Mouse (Mus musculus): ENCODE data around the gene Lnx1.

Gene Lnx1

DNA sequence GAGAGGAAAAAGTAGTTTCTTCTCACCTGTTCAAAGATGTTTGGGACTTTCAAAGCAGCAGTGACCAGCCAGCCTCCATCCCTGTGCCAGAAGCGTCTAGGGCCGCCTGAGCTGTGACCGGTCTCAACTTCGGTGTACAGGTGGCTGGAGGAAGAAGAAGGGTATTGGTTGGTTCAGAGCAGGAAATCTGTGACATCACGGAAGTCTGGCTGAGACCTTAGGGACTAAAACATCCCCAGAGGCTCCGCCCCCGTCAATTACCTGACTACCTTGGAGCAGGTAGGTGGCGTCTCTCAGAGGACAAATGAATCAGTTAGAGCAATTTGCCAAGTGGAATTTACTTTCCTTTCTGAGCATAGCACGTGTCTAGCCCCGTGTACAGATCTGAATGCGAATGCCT lies at the start of gene Lnx1:
Lnx1 (minus strand) TSS at position 147 of the 400 bp plus-strand sequence.
- DNase-seq (ENCODE audit: low spot score), result no peak

GRCm38 (mm10) chr5:74750501-74750900 lies 47.8 kb upstream of the Lnx1 start:
- no peak for DNase-seq (ENCODE audit: low spot score)

- no peak for DNase-seq (ENCODE audit: low spot score)
Measured at GRCm38 (mm10) chr5:74747476-74747875, 44.8 kb upstream of the Lnx1 start.

GRCm38 (mm10) chr5:74740951-74741350 lies 38.2 kb upstream of the Lnx1 start:
- DNase-seq (ENCODE audit: low spot score), result no peak

- DNase-seq (ENCODE audit: low spot score), result peak; percentile 5
Measured at GRCm38 (mm10) chr5:74739435-74739834, 36.7 kb upstream of the Lnx1 start.

GRCm38 (mm10) chr5:74738312-74738711 lies 35.6 kb upstream of the Lnx1 start:
- no peak for DNase-seq (ENCODE audit: low spot score)

DNA sequence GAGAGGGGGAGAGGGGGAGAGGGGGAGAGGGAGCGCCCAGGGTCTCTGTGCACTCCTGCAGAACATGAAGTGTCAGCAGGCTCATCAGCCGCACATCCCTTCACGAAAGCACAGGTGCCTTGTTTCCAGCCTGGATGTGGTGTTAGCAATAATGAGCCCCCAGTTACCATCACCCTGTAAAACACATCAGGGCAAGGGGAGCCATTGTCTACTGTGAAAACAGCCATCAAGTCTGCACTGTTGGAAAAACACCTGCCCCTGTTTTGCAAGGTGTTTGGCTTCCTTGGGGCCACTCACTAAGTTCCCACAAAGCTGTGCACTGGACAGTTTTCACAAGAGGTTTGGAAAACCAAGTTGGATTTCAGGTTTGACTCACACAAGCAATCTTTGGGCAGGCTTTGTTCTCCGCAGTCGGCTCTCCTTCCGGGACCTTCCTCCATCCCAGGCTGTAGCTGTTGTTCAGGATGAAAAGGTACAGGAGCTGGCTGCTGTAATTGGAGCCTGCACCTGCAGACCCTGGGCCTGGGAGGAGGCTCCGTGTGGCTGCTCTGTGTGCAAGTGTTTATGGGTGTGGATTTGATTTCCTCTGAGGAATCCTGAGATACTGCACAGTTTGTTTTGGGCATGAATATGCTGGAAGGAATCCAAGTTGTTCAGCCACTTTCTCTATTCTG lies 31.3 kb upstream of the Lnx1 start:
- no peak for DNase-seq (ENCODE audit: low spot score)

DNA sequence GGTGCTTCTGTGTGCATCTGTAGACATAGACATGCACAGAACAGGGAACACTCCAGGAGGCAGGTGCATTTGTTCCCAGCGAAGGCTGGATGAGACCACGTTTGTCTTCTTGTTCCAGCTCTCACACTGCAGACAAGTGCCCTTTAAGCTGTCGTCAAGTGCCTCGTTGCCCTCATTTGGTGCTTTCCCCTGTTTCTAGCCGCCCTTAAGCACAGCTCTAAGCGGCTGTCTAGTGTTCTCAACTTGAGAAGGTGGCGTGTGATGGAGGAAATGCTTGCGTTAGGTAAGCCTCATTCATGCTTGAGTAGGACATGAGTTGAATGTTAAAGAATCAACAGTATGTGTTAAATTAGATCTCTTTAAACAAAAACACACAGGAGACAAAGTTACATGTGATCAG lies 29.9 kb upstream of the Lnx1 start:
- no peak for DNase-seq (ENCODE audit: low spot score)

DNA sequence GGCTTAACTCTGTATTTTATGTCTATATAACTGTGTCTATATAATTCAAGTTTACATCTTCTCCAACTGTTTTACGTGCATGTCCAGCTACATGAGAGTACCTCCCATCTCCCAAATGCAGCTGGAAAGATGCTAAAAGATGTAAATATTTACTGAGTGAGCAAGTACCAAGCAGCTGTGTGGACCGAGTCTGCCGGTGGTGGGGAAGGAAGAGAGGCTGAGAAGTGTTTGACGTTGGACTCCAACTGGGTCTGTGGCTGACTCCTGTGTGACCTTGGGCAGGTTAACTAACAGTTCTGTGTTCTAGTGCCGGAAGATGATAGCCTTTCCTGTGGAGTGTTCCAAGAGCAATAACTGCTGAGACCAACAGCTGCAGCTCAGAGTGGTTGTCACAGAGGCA lies 27.9 kb upstream of the Lnx1 start:
- DNase-seq (ENCODE audit: low spot score), result no peak

DNA sequence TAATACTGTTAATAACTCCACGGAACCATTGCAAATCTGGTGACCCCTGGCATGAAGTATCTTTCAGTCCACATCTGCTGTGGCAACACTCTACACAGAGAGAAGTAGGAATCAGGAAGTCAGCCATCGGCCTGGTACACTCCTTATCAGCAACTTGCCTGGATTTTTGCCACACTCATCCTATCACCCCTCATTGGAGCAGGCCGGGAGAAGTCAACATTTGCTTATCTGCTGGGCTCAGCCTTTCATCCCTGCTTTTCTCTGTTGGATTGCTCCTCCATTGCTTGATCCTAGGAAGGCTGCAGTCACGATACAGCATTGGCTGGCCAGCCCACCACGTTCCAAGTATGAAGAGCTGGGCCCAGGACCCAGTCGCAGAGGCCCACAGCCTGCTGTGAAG lies 26.9 kb upstream of the Lnx1 start:
- DNase-seq (ENCODE audit: low spot score), result no peak

DNA sequence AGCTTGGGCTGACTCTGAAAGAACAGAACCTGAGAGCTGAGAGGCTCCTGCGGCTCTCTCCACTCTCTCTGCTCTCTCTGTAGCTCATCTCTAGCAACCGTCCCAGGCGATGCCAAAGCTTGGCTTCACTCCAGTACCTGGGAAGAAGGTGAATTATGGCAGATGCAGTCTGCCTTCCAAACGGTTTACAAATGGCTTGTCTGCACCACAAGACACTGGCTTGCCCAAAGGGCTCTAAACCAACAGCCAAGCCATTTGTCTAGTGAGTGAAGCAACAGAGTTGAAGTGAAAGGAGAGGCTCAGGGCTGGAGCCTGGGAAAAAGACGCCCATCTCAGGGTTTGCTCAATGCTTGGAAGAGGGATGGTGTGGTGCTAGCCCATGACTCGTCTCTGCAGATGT lies 25.5 kb upstream of the Lnx1 start:
- DNase-seq (ENCODE audit: low spot score), result no peak

DNA sequence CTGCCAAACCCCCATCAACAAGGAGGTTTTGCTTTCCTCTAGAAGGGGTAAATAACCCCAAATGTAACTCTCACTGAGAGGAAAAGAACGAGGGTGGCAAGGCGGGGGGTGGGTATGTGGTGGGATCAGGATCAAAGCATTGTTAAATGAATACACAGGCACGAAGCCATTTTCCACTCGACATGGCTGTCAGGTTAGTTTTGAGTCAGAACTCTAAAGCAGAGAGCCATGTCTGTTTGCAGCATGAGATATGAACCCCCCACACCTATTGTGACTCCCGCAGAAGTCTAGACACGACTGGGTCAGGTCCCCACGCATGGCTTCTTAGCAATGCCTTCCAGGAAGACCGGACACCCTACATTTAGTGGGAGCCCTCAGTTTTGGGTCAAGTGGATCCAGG lies 24.6 kb upstream of the Lnx1 start:
- no peak for DNase-seq (ENCODE audit: low spot score)

GRCm38 (mm10) chr5:74725541-74725940 lies 22.8 kb upstream of the Lnx1 start:
- no peak for DNase-seq (ENCODE audit: low spot score)

DNA sequence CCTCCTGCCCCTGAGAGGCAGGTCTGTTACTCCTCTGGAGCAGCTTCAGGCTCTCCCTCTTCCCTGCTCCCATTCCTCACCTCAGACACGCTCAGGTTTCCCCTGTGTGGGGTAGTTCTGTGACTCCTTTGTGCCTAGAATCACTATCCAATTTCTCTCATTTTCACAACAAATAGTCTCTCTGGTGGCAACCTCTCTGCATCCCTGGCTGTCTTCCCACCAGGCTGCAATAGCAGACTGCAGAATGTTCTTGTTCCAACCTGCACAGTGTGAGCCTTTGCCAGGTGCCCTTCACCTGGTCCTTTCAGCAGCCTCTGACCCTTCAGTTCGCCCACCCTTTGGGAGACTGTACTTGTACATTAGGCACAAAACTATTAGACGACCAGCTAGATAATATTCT lies 19.1 kb upstream of the Lnx1 start:
- DNase-seq (ENCODE audit: low spot score), result no peak

DNA sequence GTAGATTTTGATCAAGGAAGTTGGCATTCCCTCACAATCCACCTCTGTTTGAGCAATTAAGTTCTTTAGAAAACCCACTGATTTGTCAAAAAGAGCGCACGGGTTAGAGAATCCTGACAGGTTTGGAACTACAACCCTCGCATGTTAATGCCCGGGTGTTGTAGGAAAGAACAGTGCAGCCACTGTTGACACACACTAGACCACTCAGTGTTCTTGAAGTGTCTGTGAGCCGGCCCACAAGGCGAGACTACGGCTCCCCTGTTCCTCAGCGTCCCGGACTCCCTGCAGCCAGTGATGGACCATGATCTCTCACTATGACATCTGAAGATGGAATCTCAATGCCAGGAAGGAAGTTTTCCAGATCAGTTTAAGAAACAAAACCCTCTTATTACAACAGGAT lies 17.9 kb upstream of the Lnx1 start:
- DNase-seq (ENCODE audit: low spot score), result peak; percentile 7

DNA sequence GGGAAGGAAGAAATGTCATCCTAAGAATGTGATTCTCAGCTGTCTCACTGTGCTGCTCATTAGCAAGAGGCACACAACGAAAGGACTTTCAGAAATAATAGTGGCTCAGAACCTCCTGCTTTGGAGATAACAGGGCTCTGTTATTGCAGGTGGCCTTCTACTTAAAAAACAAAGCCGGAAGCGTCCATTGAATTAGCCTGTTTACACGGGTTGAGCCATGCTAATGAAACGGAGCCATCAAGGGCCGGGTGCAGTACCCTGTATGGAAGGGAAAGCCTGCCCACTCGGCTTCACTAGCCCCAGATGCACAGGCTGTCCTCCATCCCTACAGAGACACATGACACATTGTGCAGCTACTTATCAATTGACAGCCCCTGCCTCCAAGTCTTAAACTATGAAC lies 13.5 kb upstream of the Lnx1 start:
- no peak for DNase-seq (ENCODE audit: low spot score)

DNA sequence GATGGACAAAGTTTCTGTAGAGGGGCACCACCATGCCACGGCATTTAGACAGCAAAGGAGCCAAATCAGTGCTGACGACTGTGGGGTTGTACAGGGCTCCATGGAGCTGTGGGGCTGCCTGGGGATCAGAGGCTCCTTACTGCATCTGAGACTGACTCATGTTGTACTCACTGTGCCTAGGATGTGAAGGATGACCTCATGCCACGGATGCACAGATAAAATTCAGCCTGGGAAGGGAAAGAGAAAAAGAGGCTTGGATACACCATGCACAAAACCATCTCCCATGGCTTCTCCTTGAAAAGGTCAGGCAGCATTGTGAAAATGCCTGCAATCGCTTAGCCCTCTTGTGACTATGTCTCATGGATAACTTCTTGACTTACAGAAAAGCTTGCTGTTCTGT lies 10.1 kb upstream of the Lnx1 start:
- no peak for DNase-seq (ENCODE audit: low spot score)

GRCm38 (mm10) chr5:74711988-74712387 lies 9.3 kb upstream of the Lnx1 start:
- DNase-seq (ENCODE audit: low spot score), result no peak

- DNase-seq (ENCODE audit: low spot score), result no peak
Measured at GRCm38 (mm10) chr5:74711056-74711455, 8.3 kb upstream of the Lnx1 start.

- DNase-seq (ENCODE audit: low spot score), result no peak
Measured at GRCm38 (mm10) chr5:74710181-74710580, 7.5 kb upstream of the Lnx1 start.

- peak; percentile 23 for DNase-seq (ENCODE audit: low spot score)
Measured at GRCm38 (mm10) chr5:74704460-74704790, 1.7 kb upstream of the Lnx1 start.

- no peak for DNase-seq (ENCODE audit: low spot score)
Measured at GRCm38 (mm10) chr5:74703741-74704459, 1.2 kb upstream of the Lnx1 start.

DNA sequence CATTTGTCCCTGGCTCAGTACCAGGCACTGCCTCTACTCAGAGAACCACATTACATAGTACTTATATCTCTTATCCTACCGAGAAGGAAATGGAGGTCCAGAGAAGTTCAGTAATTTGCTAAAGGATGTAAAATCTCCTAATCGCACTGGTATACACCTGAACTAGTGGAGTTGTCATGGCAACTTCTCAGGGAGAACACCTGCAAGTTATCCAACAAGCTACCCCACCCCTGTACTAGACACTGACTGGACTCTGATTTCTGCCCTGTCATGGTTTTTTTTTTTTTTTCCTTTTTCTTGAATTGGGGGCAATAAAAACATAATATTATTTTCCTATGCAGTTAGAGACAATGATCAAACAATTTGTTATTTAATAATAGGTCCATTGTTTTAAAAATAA lies 1.8 kb downstream of the Lnx1 start:
- no peak for DNase-seq (ENCODE audit: low spot score)

- no peak for DNase-seq (ENCODE audit: low spot score)
Measured at GRCm38 (mm10) chr5:74699673-74700072, 3.0 kb downstream of the Lnx1 start.
